ENCODE assay signal across 8 mouse cellular contexts in the genomic region with DNA sequence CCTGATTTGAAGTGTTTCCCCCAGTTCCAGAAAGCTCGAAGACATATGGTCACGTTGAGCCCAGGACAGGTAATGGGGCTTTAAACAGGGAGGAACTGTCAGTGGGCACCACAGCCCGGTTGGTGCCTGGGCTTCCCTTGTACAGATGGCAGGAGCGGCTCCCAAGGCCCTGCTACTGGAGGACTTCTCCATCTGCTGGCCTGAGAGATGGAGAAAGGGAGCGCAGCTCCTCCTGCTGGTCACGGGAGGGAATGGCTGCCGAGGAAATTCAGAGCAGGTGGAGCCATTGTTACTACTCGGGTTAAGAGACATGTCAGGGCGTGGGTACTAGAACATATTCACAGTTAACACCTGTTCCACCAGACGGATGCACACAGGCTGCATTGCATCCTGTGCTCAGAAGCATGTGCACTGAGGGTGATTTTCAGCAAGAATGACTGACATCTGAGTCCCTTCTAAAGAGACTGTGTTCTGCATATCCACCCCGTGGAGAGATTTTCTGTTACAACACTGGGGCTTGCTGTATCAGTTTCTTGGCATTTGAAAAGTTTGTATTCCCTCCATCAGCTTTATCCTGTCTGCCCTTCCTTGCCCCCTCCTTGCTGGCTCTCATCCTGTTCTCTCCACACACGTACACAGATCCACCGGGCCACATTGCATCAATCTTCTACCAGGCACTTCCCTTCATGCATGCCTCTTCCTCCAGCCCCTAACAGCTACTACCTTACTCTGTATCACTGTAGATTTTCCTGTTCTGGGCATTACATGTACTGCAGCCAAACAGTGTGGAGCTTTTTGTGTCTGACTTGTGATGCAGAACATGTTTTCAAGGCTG. TPM values are rescaled to one million over a fixed set of nuclear protein-coding genes. Genes with fewer than 3 reads are reported as not detected.
A peak's percentile ranks its signal among the peaks of the same experiment; 100 is the strongest.
DNase-seq lines count a peak whose midpoint lies in the region; ATAC-seq and TF ChIP-seq lines count a peak whose summit lies in the region.

No protein-coding gene starts in this region.

- no peaks in the 10 kb centered on the region for H3K9me3 ChIP-seq in G1E (replicated peaks)
- no peaks in the 10 kb centered on the region for H3K9me3 ChIP-seq in forebrain, postnatal 0 days (ENCODE audit: low read length)
- H3K9me3 ChIP-seq in hindbrain, embryonic 11.5 days (ENCODE audit: control insufficient read depth, low read length), result no peaks in the 10 kb centered on the region
- H3K9me3 ChIP-seq in lung, embryonic 16.5 days (ENCODE audit: control insufficient read depth, low read length), result no peaks in the 10 kb centered on the region

- ATAC-seq in G1E (ENCODE audit: extremely low read depth, insufficient number of reproducible peaks, low FRiP score, poor library complexity, severe bottlenecking), result peak; percentile 54
- peak; percentile 86 for ATAC-seq in forebrain, postnatal 0 days
- peak; percentile 70 for ATAC-seq in hindbrain, embryonic 11.5 days (ENCODE audit: low FRiP score)
- peak; percentile 57; the same call in 1 of the 2 replicates for ATAC-seq in lung, embryonic 16.5 days (ENCODE audit: low read depth)

- no peaks in the 10 kb centered on the region for H3K27me3 ChIP-seq in G1E (ENCODE audit: insufficient read depth, low read length)
- no peaks in the 10 kb centered on the region for H3K27me3 ChIP-seq in forebrain, postnatal 0 days (ENCODE audit: insufficient read depth, low read length)
- no peaks in the 10 kb centered on the region for H3K27me3 ChIP-seq in hindbrain, embryonic 11.5 days (ENCODE audit: control insufficient read depth, insufficient read depth, low read length)
- H3K27me3 ChIP-seq in lung, embryonic 16.5 days (ENCODE audit: control insufficient read depth, insufficient read depth, low read depth, low read length), result no peaks in the 10 kb centered on the region

- WGBS in forebrain, postnatal 0 days, result 27% methylated on average over 13 of the region's 13 CpGs
- WGBS in hindbrain, embryonic 11.5 days, result 44% methylated on average over 13 of the region's 13 CpGs
- WGBS in lung, embryonic 16.5 days, result 31% methylated on average over 13 of the region's 13 CpGs

- peak; percentile 98 for TF ChIP-seq CTCF in G1E (IDR thresholded peaks at IDR 0.05; ENCODE audit: low read depth, low read length)
- peak; percentile 100 for TF ChIP-seq CTCF in forebrain, postnatal 0 days (IDR thresholded peaks at IDR 0.05; ENCODE audit: low read depth)

- H3K27ac ChIP-seq in forebrain, postnatal 0 days (ENCODE audit: low read depth, low read length), result no peak overlapping the region
- H3K27ac ChIP-seq in hindbrain, embryonic 11.5 days (ENCODE audit: low read depth, low read length), result no peak overlapping the region
- H3K27ac ChIP-seq in lung, embryonic 16.5 days (ENCODE audit: low read length), result no peak overlapping the region

- H3K4me3 ChIP-seq in G1E (ENCODE audit: low read depth, low read length), result no peak overlapping the region
- no peak overlapping the region for H3K4me3 ChIP-seq in forebrain, postnatal 0 days (ENCODE audit: low read depth, low read length)
- no peak overlapping the region for H3K4me3 ChIP-seq in hindbrain, embryonic 11.5 days (ENCODE audit: low read depth, low read length)
- no peak overlapping the region for H3K4me3 ChIP-seq in lung, embryonic 16.5 days (ENCODE audit: low read length)

- H3K36me3 ChIP-seq in G1E (replicated peaks), result peaks cover 88% of the 10 kb centered on the region
- peaks cover 7% of the 10 kb centered on the region; the same call in 1 of the 2 replicates for H3K36me3 ChIP-seq in forebrain, postnatal 0 days (ENCODE audit: insufficient read depth)
- no peaks in the 10 kb centered on the region for H3K36me3 ChIP-seq in hindbrain, embryonic 11.5 days (ENCODE audit: control insufficient read depth, insufficient read depth, low read length)
- no peaks in the 10 kb centered on the region for H3K36me3 ChIP-seq in lung, embryonic 16.5 days (ENCODE audit: control insufficient read depth, insufficient read depth, low read length)

- peaks cover 35% of the 10 kb centered on the region for H3K4me1 ChIP-seq in G1E (ENCODE audit: insufficient read depth, low read depth, low read length)
- no peaks in the 10 kb centered on the region for H3K4me1 ChIP-seq in forebrain, postnatal 0 days (ENCODE audit: insufficient read depth)
- no peaks in the 10 kb centered on the region for H3K4me1 ChIP-seq in hindbrain, embryonic 11.5 days (replicated peaks; ENCODE audit: control insufficient read depth, insufficient read depth, low read length)
- H3K4me1 ChIP-seq in lung, embryonic 16.5 days (replicated peaks; ENCODE audit: control insufficient read depth, insufficient read depth, low read length), result no peaks in the 10 kb centered on the region

- H3K4me2 ChIP-seq in forebrain, postnatal 0 days (ENCODE audit: low read depth), result no peak overlapping the region
- H3K4me2 ChIP-seq in hindbrain, embryonic 11.5 days (replicated peaks; ENCODE audit: low read depth, low read length), result no peak overlapping the region
- H3K4me2 ChIP-seq in lung, embryonic 16.5 days (ENCODE audit: low read depth, low read length), result no peak overlapping the region

- no peak overlapping the region for H3K9ac ChIP-seq in forebrain, postnatal 0 days
- no peak overlapping the region for H3K9ac ChIP-seq in hindbrain, embryonic 11.5 days (ENCODE audit: low read depth, low read length)
- no peak overlapping the region for H3K9ac ChIP-seq in lung, embryonic 16.5 days (ENCODE audit: low read length)

- DNase-seq in G1E (ENCODE audit: low spot score), result peak; percentile 71
- peak; percentile 84 for DNase-seq in cerebellum, adult 11-12 months
- DNase-seq in forebrain, postnatal 0 days, result peak; percentile 87
- DNase-seq in hindbrain, embryonic 11.5 days (ENCODE audit: low spot score), result peak; percentile 88
- DNase-seq in layer of hippocampus, adult 9-11 months, result peak; percentile 73
- DNase-seq in ovary, postnatal 36 days (ENCODE audit: low spot score), result peak; percentile 79
- DNase-seq in thymus, postnatal 14 days, result peak; percentile 87

RNA-seq across cellular contexts. Expression of a gene that starts 47.3 kb away (rescaled TPM):
- total RNA-seq in G1E (2014; fragmentation: Nextera tagmentation), result 17.9 and 18.3 TPM in 2 replicates
- total RNA-seq in G1E (2017), result 17.5 and 18.1 TPM in 2 replicates
- polyA plus RNA-seq in G1E (2012), result 29.5 and 31.9 TPM in 2 replicates
- total RNA-seq in forebrain, postnatal 0 days (2014; rRNA removed), result 7.2 and 8.2 TPM in 2 replicates
- 5.1 and 6.8 TPM in 2 replicates for polyA plus RNA-seq in forebrain, postnatal 0 days (2015; fragmentation: Nextera tagmentation; extraction: Ambion mirVana)
- polyA plus RNA-seq in hindbrain, embryonic 11.5 days (2014; fragmentation: Nextera tagmentation; extraction: Ambion mirVana), result 24.7 and 25.2 TPM in 2 replicates
- polyA plus RNA-seq in lung, embryonic 16.5 days (2015; fragmentation: Nextera tagmentation; extraction: Ambion mirVana), result 12.1 and 13.3 TPM in 2 replicates

RNA-seq across cellular contexts. Expression of a gene that starts 48.3 kb away (rescaled TPM):
- total RNA-seq in G1E (2014; fragmentation: Nextera tagmentation) (18.6 and 23.5 TPM in 2 replicates), G1E (2017) (13.8 and 14.2 TPM in 2 replicates)
- polyA plus RNA-seq in G1E (2012), result 1.9 and 3.3 TPM in 2 replicates
- 80.9 and 90.9 TPM in 2 replicates for total RNA-seq in forebrain, postnatal 0 days (2014; rRNA removed)
- 41.6 and 50.1 TPM in 2 replicates for polyA plus RNA-seq in forebrain, postnatal 0 days (2015; fragmentation: Nextera tagmentation; extraction: Ambion mirVana)
- 20.1 and 21.1 TPM in 2 replicates for polyA plus RNA-seq in hindbrain, embryonic 11.5 days (2014; fragmentation: Nextera tagmentation; extraction: Ambion mirVana)
- 10.0 and 11.6 TPM in 2 replicates for polyA plus RNA-seq in lung, embryonic 16.5 days (2015; fragmentation: Nextera tagmentation; extraction: Ambion mirVana)

RNA-seq across cellular contexts. Expression of a gene that starts 53.9 kb away (rescaled TPM):
- 3.4 and 5.5 TPM in 2 replicates for total RNA-seq in G1E (2014; fragmentation: Nextera tagmentation)
- total RNA-seq in G1E (2017), result 4.6 and 6.1 TPM in 2 replicates
- 1.5 and 2.1 TPM in 2 replicates for polyA plus RNA-seq in G1E (2012)
- 0.95 and 1.7 TPM in 2 replicates for total RNA-seq in forebrain, postnatal 0 days (2014; rRNA removed)
- 0.13 and 0.33 TPM in 2 replicates for polyA plus RNA-seq in forebrain, postnatal 0 days (2015; fragmentation: Nextera tagmentation; extraction: Ambion mirVana)
- 0.25 and 0.47 TPM in 2 replicates for polyA plus RNA-seq in hindbrain, embryonic 11.5 days (2014; fragmentation: Nextera tagmentation; extraction: Ambion mirVana)
- polyA plus RNA-seq in lung, embryonic 16.5 days (2015; fragmentation: Nextera tagmentation; extraction: Ambion mirVana), result 1.5 and 1.9 TPM in 2 replicates
